Mouse (Mus musculus) heart, embryonic 15.5 days (tissue): ENCODE measurements around the gene Csrnp1. TPM values are rescaled to one million over a fixed set of nuclear protein-coding genes. Genes with fewer than 3 reads are reported as not detected.

Experiments used
- ATAC-seq: fragments of 200-750 bp; cut with Nextera tagmentation; replicated peaks from 2 replicates; pipeline ENCODE4 v1.8.0; 2017; ENCODE audit warnings: low read depth, moderate TSS enrichment; ENCODE audit not compliant: insufficient number of reproducible peaks, insufficient read depth, low FRiP score
- H3K27ac ChIP-seq: fragments of 300-500 bp; sonication (generic); 2 replicates; pipeline ENCODE4 v1.5.1; 2015; ENCODE audit warnings: mild to moderate bottlenecking, inconsistent platforms
- H3K27me3 ChIP-seq: fragments of 300-500 bp; sonication (generic); 2 replicates; pipeline ENCODE4 v1.6.1; 2015; ENCODE audit warnings: inconsistent platforms
- H3K36me3 ChIP-seq: fragments of 300-500 bp; sonication (generic); 2 replicates; pipeline ENCODE4 v1.6.1; 2015; ENCODE audit warnings: mild to moderate bottlenecking, inconsistent platforms
- H3K4me1 ChIP-seq: fragments of 300-500 bp; sonication (generic); replicated peaks from 2 replicates; pipeline ENCODE4 v1.6.1; 2015; ENCODE audit warnings: inconsistent platforms
- H3K4me2 ChIP-seq: fragments of 300-500 bp; sonication (generic); 2 replicates; pipeline ENCODE4 v1.6.1; 2015; ENCODE audit warnings: inconsistent platforms, mild to moderate bottlenecking, moderate library complexity
- H3K4me3 ChIP-seq: fragments of 300-500 bp; sonication (generic); 2 replicates; pipeline ENCODE4 v1.5.1; 2015; ENCODE audit warnings: mild to moderate bottlenecking, inconsistent platforms
- H3K9ac ChIP-seq: fragments of 300-500 bp; sonication (generic); 2 replicates; pipeline ENCODE4 v1.6.1; 2015; ENCODE audit warnings: mild to moderate bottlenecking, inconsistent platforms
- H3K9me3 ChIP-seq: fragments of 300-500 bp; sonication (generic); replicated peaks from 2 replicates; pipeline ENCODE4 v1.6.1; 2016; ENCODE audit warnings: inconsistent platforms
- WGBS: fragments of 180-500 bp; shearing (Covaris S2); methylation state at CpG from one replicate; pipeline ENCODE4 v1.1.7; 2015; ENCODE audit warnings: mixed read lengths; 5-methylcytosine and 5-hydroxymethylcytosine counted together
- polyA plus RNA-seq: library from polyadenylated mRNA; unstranded; fragments of >200 nt; fragmentation: Nextera tagmentation; extraction: Ambion mirVana; gene quantifications from 2 replicates; pipeline ENCODE4 v1.2.1, GENCODE M21; 2015

The Csrnp1 gene
- polyA plus RNA-seq, 1 experiment from 2014 or later: 6.9 TPM

- Histone ChIP-seq H3K27me3 (no peaks in the 10 kb centered on the region), H3K27ac (peak overlapping the region; percentile 88), H3K36me3 (no peaks in the 10 kb centered on the region), H3K4me3 (peak overlapping the region; percentile 53), H3K9ac (peak overlapping the region; percentile 60), H3K4me1 (peaks cover 16% of the 10 kb centered on the region), H3K4me2 (peak overlapping the region; percentile 79), H3K9me3 (no peaks in the 10 kb centered on the region)
- peak; percentile 87 for ATAC-seq
- WGBS: 8% methylated on average over 31 of the region's 31 CpGs
Measured at GRCm38 (mm10) chr9:120001945-120002725, 17.7 kb upstream of the Csrnp1 start.

DNA sequence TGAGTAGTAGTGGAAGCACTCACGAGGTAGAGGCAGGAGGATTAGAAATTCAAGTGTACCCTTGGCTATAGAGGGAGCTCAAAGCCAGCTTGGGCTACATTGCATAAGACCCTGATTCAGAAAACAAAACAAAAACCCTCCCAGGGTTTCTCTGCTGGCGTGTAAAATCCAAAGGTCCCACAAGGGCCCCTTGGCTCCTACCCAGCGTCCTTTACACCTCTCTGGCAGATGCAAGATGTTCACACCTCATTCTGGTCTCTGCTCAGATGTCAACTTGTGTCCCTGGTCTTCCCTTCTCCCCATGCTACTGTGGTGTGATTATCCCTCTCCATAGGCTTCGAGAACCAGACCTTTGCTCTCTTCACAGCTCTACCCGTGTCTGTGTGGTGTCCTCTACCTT lies 16.3 kb upstream of the Csrnp1 start:
- WGBS: 64% methylated on average over 5 of the region's 5 CpGs
- Histone ChIP-seq H3K36me3 (no peaks in the 10 kb centered on the region), H3K4me3 (no peak overlapping the region), H3K9me3 (no peaks in the 10 kb centered on the region), H3K4me1 (peaks cover 16% of the 10 kb centered on the region), H3K27me3 (no peaks in the 10 kb centered on the region), H3K9ac (no peak overlapping the region), H3K27ac (no peak overlapping the region), H3K4me2 (no peak overlapping the region)
- ATAC-seq: no peak

GRCm38 (mm10) chr9:119999636-120000035 lies 15.2 kb upstream of the Csrnp1 start:
- no peaks in the 10 kb centered on the region for H3K27me3 ChIP-seq
- ATAC-seq: no peak
- H3K36me3 ChIP-seq: no peaks in the 10 kb centered on the region
- no peak overlapping the region for H3K27ac ChIP-seq
- no peak overlapping the region for H3K4me2 ChIP-seq
- H3K9ac ChIP-seq: no peak overlapping the region
- WGBS: 60% methylated on average over 6 of the region's 6 CpGs
- H3K4me1 ChIP-seq: peaks cover 16% of the 10 kb centered on the region
- no peaks in the 10 kb centered on the region for H3K9me3 ChIP-seq
- no peak overlapping the region for H3K4me3 ChIP-seq

DNA sequence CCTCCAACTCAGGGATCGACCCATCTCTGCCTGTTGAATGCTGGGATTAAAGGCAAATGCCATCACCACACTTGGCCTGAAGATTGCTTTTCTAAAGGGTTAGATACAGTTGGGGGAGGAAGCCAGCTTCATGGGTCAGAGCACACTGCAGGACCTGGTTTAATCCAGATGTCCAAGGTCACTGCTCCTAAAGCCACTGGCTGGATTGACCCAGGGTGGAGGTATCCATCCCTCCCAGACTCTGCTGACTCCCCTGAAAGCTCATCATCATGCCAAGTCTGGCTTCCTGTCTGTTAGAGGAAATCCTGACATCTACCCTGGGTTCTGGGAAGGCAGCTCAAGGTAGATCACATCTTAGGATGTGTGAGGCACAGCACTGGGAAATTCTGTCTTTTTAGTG lies 14.3 kb upstream of the Csrnp1 start:
- no peak overlapping the region for H3K4me3 ChIP-seq
- H3K9ac ChIP-seq: no peak overlapping the region
- 76% methylated on average over 1 of the region's 1 CpGs for WGBS
- no peaks in the 10 kb centered on the region for H3K27me3 ChIP-seq
- peaks cover 16% of the 10 kb centered on the region for H3K4me1 ChIP-seq
- H3K9me3 ChIP-seq: no peaks in the 10 kb centered on the region
- no peak for ATAC-seq
- no peaks in the 10 kb centered on the region for H3K36me3 ChIP-seq
- H3K4me2 ChIP-seq: no peak overlapping the region
- no peak overlapping the region for H3K27ac ChIP-seq

DNA sequence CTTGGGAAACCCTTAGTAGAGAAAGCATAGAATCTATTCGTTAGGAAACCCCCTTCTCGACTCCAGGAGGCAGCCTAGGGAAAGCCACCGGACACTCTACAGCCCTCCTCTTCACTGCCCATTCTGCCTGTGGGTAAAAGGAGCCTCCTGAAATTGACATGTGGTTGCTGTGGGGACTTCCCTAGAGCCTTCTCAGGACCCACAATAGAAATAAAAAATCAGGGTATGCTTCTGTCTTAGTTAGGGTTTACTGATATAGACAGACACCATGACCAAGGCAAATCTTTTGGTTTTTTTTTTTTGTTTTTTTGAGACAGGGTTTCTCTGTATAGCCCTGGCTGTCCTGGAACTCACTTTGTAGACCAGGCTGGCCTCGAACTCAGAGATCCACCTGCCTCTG lies 11.6 kb upstream of the Csrnp1 start:
- H3K4me2 ChIP-seq: no peak overlapping the region
- ATAC-seq: no peak
- peaks cover 5% of the 10 kb centered on the region; the same call in 1 of the 2 replicates for H3K4me1 ChIP-seq
- no peaks in the 10 kb centered on the region for H3K9me3 ChIP-seq
- no peaks in the 10 kb centered on the region for H3K36me3 ChIP-seq
- no peak overlapping the region for H3K27ac ChIP-seq
- no peaks in the 10 kb centered on the region for H3K27me3 ChIP-seq
- H3K4me3 ChIP-seq: no peak overlapping the region
- 79% methylated on average over 4 of the region's 4 CpGs for WGBS
- no peak overlapping the region for H3K9ac ChIP-seq

- no peaks in the 10 kb centered on the region for H3K4me1 ChIP-seq
- H3K27me3 ChIP-seq: no peaks in the 10 kb centered on the region
- no peaks in the 10 kb centered on the region for H3K36me3 ChIP-seq
- 51% methylated on average over 7 of the region's 7 CpGs for WGBS
- no peak overlapping the region for H3K27ac ChIP-seq
- no peaks in the 10 kb centered on the region for H3K9me3 ChIP-seq
- H3K4me3 ChIP-seq: no peak overlapping the region
- no peak overlapping the region for H3K4me2 ChIP-seq
- H3K9ac ChIP-seq: no peak overlapping the region
- no peak for ATAC-seq
Measured at GRCm38 (mm10) chr9:119994207-119994606, 9.7 kb upstream of the Csrnp1 start.

- H3K4me3 ChIP-seq: no peak overlapping the region
- no peaks in the 10 kb centered on the region for H3K27me3 ChIP-seq
- no peak overlapping the region for H3K4me2 ChIP-seq
- H3K9ac ChIP-seq: no peak overlapping the region
- no peaks in the 10 kb centered on the region for H3K9me3 ChIP-seq
- H3K27ac ChIP-seq: no peak overlapping the region
- no peaks in the 10 kb centered on the region for H3K4me1 ChIP-seq
- H3K36me3 ChIP-seq: no peaks in the 10 kb centered on the region
- 58% methylated on average over 10 of the region's 10 CpGs for WGBS
- no peak for ATAC-seq
Measured at GRCm38 (mm10) chr9:119993092-119993844, 8.8 kb upstream of the Csrnp1 start.

DNA sequence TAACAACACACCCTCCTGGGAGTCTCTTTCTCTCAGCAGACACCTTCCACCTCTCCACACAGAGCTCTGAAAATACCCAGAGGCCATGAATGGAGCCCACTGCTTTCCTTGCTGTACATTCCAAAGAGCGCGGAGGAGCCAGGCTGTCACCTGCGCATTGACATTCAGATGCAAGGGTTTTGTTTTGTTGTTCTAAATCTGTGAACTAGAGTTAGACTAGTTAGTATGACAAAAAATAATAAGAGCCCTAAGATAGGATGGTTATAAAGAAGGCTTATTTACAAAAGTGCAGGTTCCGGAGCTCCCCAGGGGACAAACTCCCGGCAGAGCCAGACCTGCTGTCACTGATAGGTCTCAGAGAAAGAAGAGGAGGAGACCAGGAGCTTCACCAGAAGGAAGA lies 6.9 kb upstream of the Csrnp1 start:
- Histone ChIP-seq H3K4me3 (no peak overlapping the region), H3K4me1 (no peaks in the 10 kb centered on the region), H3K27me3 (no peaks in the 10 kb centered on the region), H3K27ac (no peak overlapping the region), H3K4me2 (no peak overlapping the region), H3K36me3 (no peaks in the 10 kb centered on the region), H3K9ac (no peak overlapping the region), H3K9me3 (no peaks in the 10 kb centered on the region)
- no peak for ATAC-seq
- WGBS: 27% methylated on average over 5 of the region's 5 CpGs

DNA sequence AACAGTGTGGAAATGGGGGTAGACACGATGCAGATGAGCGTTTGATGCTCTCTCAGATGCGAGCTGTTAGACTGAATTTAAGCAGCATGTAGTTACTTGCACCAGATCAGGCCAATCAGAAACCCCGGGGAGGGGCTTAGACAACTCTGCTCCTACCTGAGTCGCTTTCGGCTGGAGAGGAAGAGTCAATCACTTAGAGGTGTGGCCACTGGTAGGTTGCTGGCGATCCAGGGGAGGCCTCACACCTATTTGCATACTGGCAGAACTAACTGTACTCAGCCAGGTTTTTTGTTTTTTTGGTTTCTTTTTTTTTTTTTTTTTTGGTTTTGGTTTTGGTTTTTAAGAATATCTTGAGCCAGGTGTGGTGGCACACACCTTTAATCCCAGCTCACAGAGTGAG lies 3.8 kb upstream of the Csrnp1 start:
- no peak overlapping the region for H3K4me3 ChIP-seq
- no peaks in the 10 kb centered on the region for H3K27me3 ChIP-seq
- no peaks in the 10 kb centered on the region for H3K36me3 ChIP-seq
- H3K4me2 ChIP-seq: no peak overlapping the region
- WGBS: 56% methylated on average over 7 of the region's 7 CpGs
- no peak for ATAC-seq
- H3K9ac ChIP-seq: no peak overlapping the region
- H3K9me3 ChIP-seq: no peaks in the 10 kb centered on the region
- no peak overlapping the region for H3K27ac ChIP-seq
- H3K4me1 ChIP-seq: peaks cover 10% of the 10 kb centered on the region

DNA sequence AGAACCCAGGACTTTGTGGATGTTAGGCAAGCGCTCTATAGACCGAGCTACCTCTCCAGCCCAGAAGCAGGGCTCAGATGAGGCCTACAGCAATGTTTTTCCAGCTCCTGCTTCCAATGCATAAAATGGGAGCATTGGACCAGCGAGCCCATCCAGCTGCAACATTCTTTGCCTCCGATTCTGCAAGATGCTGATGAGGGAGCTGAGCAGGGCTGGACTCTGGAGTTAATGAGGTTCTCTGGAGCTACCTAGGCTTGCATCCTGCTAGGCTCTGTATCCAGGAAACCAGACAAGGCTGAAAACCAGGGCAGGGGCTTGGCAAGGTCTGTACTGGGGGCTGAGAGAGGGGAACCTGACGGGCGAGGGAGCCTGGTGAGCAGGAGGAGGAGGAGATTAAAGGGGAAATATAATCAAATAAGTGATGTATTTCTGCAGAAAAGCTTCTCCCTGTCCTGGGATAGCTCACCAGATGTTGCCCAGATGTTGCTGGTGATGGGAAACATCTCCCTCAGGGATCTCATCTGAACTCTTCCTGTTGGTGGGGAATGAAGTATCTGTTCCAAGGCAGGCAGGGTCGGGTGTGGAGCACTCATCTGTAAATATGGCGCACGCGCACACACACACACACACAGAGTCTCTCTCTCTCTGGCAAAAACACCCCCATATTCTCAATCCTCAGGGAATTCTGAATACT lies 1.6 kb upstream of the Csrnp1 start:
- 81% methylated on average over 10 of the region's 10 CpGs for WGBS
- Histone ChIP-seq H3K9ac (no peak overlapping the region), H3K4me1 (peaks cover 31% of the 10 kb centered on the region), H3K4me2 (no peak overlapping the region), H3K9me3 (no peaks in the 10 kb centered on the region), H3K36me3 (no peaks in the 10 kb centered on the region), H3K4me3 (no peak overlapping the region), H3K27me3 (no peaks in the 10 kb centered on the region), H3K27ac (no peak overlapping the region)
- no peak for ATAC-seq
